9 mouse cellular contexts compared by ENCODE assay signal in the genomic region with DNA sequence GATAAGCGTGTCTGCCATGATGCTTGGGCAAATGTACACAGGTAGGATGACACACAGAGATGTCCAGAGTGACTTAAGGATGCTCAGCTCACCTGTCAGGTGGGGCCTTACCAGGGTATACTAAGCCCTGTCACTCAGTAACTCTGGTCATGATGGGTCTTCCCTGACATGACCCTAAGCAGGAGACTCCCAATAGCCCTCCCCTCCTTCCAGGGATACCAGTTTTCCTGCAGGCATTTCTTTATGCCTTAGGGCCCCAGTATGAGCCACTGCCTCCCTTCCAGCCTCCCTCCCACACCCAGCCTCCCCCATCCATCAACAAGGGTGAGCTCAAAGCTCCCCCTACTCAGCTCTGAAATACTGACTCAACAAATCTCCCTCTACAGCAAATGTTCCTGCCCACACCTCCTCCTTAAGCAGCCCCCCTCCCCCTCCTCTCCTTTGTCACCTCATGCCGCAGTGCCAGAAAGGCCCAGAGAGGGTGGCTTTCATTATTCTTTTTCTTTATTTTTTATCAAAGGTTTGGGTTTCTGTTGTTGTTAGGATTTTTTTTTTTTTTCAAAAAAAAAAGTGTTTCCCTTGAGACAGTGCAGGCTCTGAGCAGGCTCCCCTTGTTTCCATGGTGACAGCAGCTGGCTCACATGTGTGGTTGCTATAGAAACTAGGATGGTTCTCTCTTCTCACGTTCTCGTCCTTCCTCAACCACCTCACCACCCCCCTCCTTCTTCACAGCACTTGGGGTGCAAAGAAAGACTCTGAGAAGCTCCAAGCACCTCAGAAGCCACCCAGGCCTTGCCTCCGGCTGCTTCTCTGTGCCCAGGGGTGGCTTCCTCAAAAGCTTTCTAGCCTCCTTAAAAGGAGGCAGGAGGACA.
A peak's percentile ranks its signal among the peaks of the same experiment; 100 is the strongest.
DNase-seq lines count a peak whose midpoint lies in the region; ATAC-seq lines count a peak whose summit lies in the region.
"Had no signal": no experiment of that assay in that cellular context is flagged by ENCODE, and none has a peak within 500 bp of the region (broad histone marks: within the 10 kb centered on the region; RNA-seq: fewer than 3 reads in every experiment).

No protein-coding gene starts in this region.

- peak overlapping the region; percentile 44; the same call in 1 of the 2 replicates for H3K4me2 ChIP-seq in kidney, embryonic 16.5 days (replicated peaks; ENCODE audit: low read depth, low read length)
- peak overlapping the region; percentile 41 for H3K4me2 ChIP-seq in forebrain, embryonic 15.5 days (replicated peaks)

- peak; percentile 11; the same call in 1 of the 2 replicates for ATAC-seq in kidney, embryonic 16.5 days (ENCODE audit: low FRiP score, low TSS enrichment)
- ATAC-seq in forebrain, embryonic 15.5 days (replicated peaks) = peak; percentile 81

- intact Hi-C loops in left cerebral cortex, postnatal 36 days (cut with DNase I) = no loop called here

- H3K27me3 ChIP-seq in kidney, embryonic 16.5 days (ENCODE audit: insufficient read depth, low read length) = no peaks in the 10 kb centered on the region
- no peaks in the 10 kb centered on the region for H3K27me3 ChIP-seq in forebrain, embryonic 15.5 days

- H3K4me3 ChIP-seq in kidney, embryonic 16.5 days (ENCODE audit: low read length) = no peak overlapping the region
- H3K4me3 ChIP-seq in forebrain, embryonic 15.5 days = no peak overlapping the region
- H3K4me3 ChIP-seq: myocyte had no signal

- 27% methylated on average over 5 of the region's 5 CpGs for WGBS in kidney, embryonic 16.5 days
- WGBS in forebrain, embryonic 15.5 days = 9% methylated on average over 5 of the region's 5 CpGs

- peaks cover 65% of the 10 kb centered on the region for H3K4me1 ChIP-seq in kidney, embryonic 16.5 days (ENCODE audit: insufficient read depth, low read length)
- H3K4me1 ChIP-seq in forebrain, embryonic 15.5 days = peaks cover 96% of the 10 kb centered on the region

- H3K9ac ChIP-seq in kidney, embryonic 16.5 days (replicated peaks; ENCODE audit: low read length) = 0 out of 2 replicates have a peak overlapping the region, but pooled peaks have one; percentile 13
- peak overlapping the region; percentile 35 for H3K9ac ChIP-seq in forebrain, embryonic 15.5 days (replicated peaks)

- no peak for DNase-seq in kidney, postnatal 36 days
- DNase-seq in R1 (ENCODE audit: low read depth, low spot score) = peak; percentile 91
- DNase-seq in left cerebral cortex, postnatal 36 days (ENCODE audit: low spot score in 2 of 2) = peak; percentile 75 to 76
- peak; percentile 73 for DNase-seq in retina, embryonic 14.5 days (ENCODE audit: low spot score)
- no peak for DNase-seq in adrenal gland, adult 18-20 months (ENCODE audit: low spot score in 2 of 2)
- DNase-seq in gastrocnemius, postnatal 25 days = no peak

- no peaks in the 10 kb centered on the region for H3K36me3 ChIP-seq in kidney, embryonic 16.5 days (ENCODE audit: insufficient read depth, low read length)
- no peaks in the 10 kb centered on the region for H3K36me3 ChIP-seq in forebrain, embryonic 15.5 days

- H3K27ac ChIP-seq in kidney, embryonic 16.5 days (ENCODE audit: low read length) = peak overlapping the region; percentile 65
- H3K27ac ChIP-seq in forebrain, embryonic 15.5 days (replicated peaks) = peak overlapping the region; percentile 98

- no peaks in the 10 kb centered on the region for H3K9me3 ChIP-seq in kidney, embryonic 16.5 days (ENCODE audit: low read length)
- H3K9me3 ChIP-seq in forebrain, embryonic 15.5 days = no peaks in the 10 kb centered on the region

Comparison
In these comparisons a context has a peak if more than half of its experiments do, and no peak if none do; other contexts are left out.
1. DNase-seq: peak in R1 (single experiment), left cerebral cortex, postnatal 36 days (2 of 2) and retina, embryonic 14.5 days (single experiment); none in kidney, postnatal 36 days (0 of 2), adrenal gland, adult 18-20 months (0 of 2) and gastrocnemius, postnatal 25 days (single experiment).